Mouse (Mus musculus) bone marrow macrophage, adult 2 months (primary cell): ENCODE measurements around the gene Tmbim6. TPM values are rescaled to one million over a fixed set of nuclear protein-coding genes. Genes with fewer than 3 reads are reported as not detected.
A peak's percentile ranks its signal among the peaks of the same experiment; 100 is the strongest.

Experiments used
- H3K27ac ChIP-seq: 2 replicates; pipeline ENCODE4 v1.5.1; 2012; ENCODE audit warnings: low read depth, low read length; ENCODE audit not compliant: insufficient read depth
- H3K4me1 ChIP-seq: 2 replicates; pipeline ENCODE4 v1.6.1; 2012; ENCODE audit warnings: low read length; ENCODE audit not compliant: control insufficient read depth, insufficient read depth
- H3K4me3 ChIP-seq: 2 replicates; pipeline ENCODE4 v1.5.1; 2012; ENCODE audit warnings: mild to moderate bottlenecking, low read length, moderate library complexity; ENCODE audit not compliant: insufficient read depth
- CTCF ChIP-seq: IDR thresholded peaks from 2 replicates; pipeline ENCODE4 v1.5.1; 2012; ENCODE audit warnings: low read depth, mild to moderate bottlenecking, low read length, moderate library complexity
- POLR2A ChIP-seq: IDR thresholded peaks from 2 replicates; pipeline ENCODE4 v1.6.1; 2012; ENCODE audit warnings: mild to moderate bottlenecking, low read depth, low read length, borderline replicate concordance
- polyA plus RNA-seq: library from polyadenylated mRNA; stranded (reverse); fragments of >200 nt; gene quantifications from 2 replicates; pipeline ENCODE4 v1.2.4, GENCODE M21; 2012; ENCODE audit not compliant: missing spikeins, insufficient read depth, insufficient read length

The Tmbim6 gene
- polyA plus RNA-seq, 1 experiment: 647 TPM

- TF ChIP-seq POLR2A (no peak), CTCF (peak; percentile 100)
- Histone ChIP-seq H3K27ac (no peak overlapping the region), H3K4me1 (peaks cover 10% of the 10 kb centered on the region), H3K4me3 (no peak overlapping the region)
Observed at GRCm38 (mm10) chr15:99416348-99416882, 23.7 kb downstream of the Tmbim6 start.

GRCm38 (mm10) chr15:99416957-99417356 is 24.3 kb downstream of the Tmbim6 start:
- H3K27ac ChIP-seq: no peak overlapping the region
- H3K4me1 ChIP-seq: peaks cover 15% of the 10 kb centered on the region
- no peak overlapping the region for H3K4me3 ChIP-seq
- no peak for TF ChIP-seq CTCF
- TF ChIP-seq POLR2A: no peak

- H3K27ac ChIP-seq: no peak overlapping the region
Observed at GRCm38 (mm10) chr15:99417692-99418271, 25.1 kb downstream of the Tmbim6 start.

GRCm38 (mm10) chr15:99420101-99420500 is 27.4 kb downstream of the Tmbim6 start:
- no peak for TF ChIP-seq CTCF
- TF ChIP-seq POLR2A: no peak
- Histone ChIP-seq H3K4me1 (peaks cover 46% of the 10 kb centered on the region), H3K27ac (no peak overlapping the region), H3K4me3 (no peak overlapping the region)

More at GRCm38 (mm10) chr15:99417692-99418271, 25.1 kb downstream of the Tmbim6 start:
- Histone ChIP-seq H3K4me1 (peaks cover 23% of the 10 kb centered on the region), H3K4me3 (no peak overlapping the region)
- no peak for TF ChIP-seq CTCF
- TF ChIP-seq POLR2A: no peak

GRCm38 (mm10) chr15:99420521-99421014 is 27.9 kb downstream of the Tmbim6 start:
- TF ChIP-seq POLR2A: no peak
- no peak for TF ChIP-seq CTCF
- Histone ChIP-seq H3K27ac (peak overlapping the region; percentile 13; the same call in 1 of the 2 replicates), H3K4me1 (peaks cover 51% of the 10 kb centered on the region), H3K4me3 (no peak overlapping the region)

- no peak overlapping the region for H3K4me3 ChIP-seq
- H3K4me1 ChIP-seq: peaks cover 52% of the 10 kb centered on the region
- no peak for TF ChIP-seq CTCF
- TF ChIP-seq POLR2A: no peak
- H3K27ac ChIP-seq: peak overlapping the region; percentile 13; the same call in 1 of the 2 replicates
Observed at GRCm38 (mm10) chr15:99421152-99421551, 28.5 kb downstream of the Tmbim6 start.

GRCm38 (mm10) chr15:99421676-99422075 is 29.0 kb downstream of the Tmbim6 start:
- no peak overlapping the region for H3K4me3 ChIP-seq
- TF ChIP-seq POLR2A (no peak), CTCF (no peak)
- peak overlapping the region; percentile 24; the same call in 1 of the 2 replicates for H3K27ac ChIP-seq
- peaks cover 52% of the 10 kb centered on the region for H3K4me1 ChIP-seq

GRCm38 (mm10) chr15:99422551-99422950 is 29.9 kb downstream of the Tmbim6 start:
- H3K4me1 ChIP-seq: peaks cover 52% of the 10 kb centered on the region
- no peak overlapping the region for H3K4me3 ChIP-seq
- no peak for TF ChIP-seq CTCF
- no peak for TF ChIP-seq POLR2A
- H3K27ac ChIP-seq: no peak overlapping the region

GRCm38 (mm10) chr15:99423131-99423530 is 30.4 kb downstream of the Tmbim6 start:
- TF ChIP-seq POLR2A (no peak), CTCF (no peak)
- Histone ChIP-seq H3K27ac (0 out of 2 replicates have a peak overlapping the region, but pooled peaks have one; percentile 85), H3K4me1 (peaks cover 52% of the 10 kb centered on the region), H3K4me3 (no peak overlapping the region)

GRCm38 (mm10) chr15:99423884-99424283 is 31.2 kb downstream of the Tmbim6 start:
- H3K27ac ChIP-seq: peak overlapping the region; percentile 85

More at GRCm38 (mm10) chr15:99423884-99424283, 31.2 kb downstream of the Tmbim6 start:
- no peak for TF ChIP-seq POLR2A
- TF ChIP-seq CTCF: no peak
- Histone ChIP-seq H3K4me1 (peaks cover 52% of the 10 kb centered on the region), H3K4me3 (0 out of 2 replicates have a peak overlapping the region, but pooled peaks have one; percentile 1)
